Mouse (Mus musculus) limb, embryonic 11.5 days (tissue): Measurements from ENCODE around the gene Tead1. TPM values are rescaled to one million over a fixed set of nuclear protein-coding genes. Genes with fewer than 3 reads are reported as not detected.

Experiments used
- ATAC-seq: fragments of 200-750 bp; cut with Nextera tagmentation; 2 replicates; pipeline ENCODE4 v1.8.0; 2017; ENCODE audit warnings: low read depth; ENCODE audit not compliant: insufficient number of reproducible peaks, low FRiP score, low TSS enrichment
- DNase-seq: peaks from one replicate; pipeline ENCODE4 v3.0.0-alpha.2; 2015; ENCODE audit warnings: low spot score
- H3K27ac ChIP-seq: fragments of 300-500 bp; sonication (generic); replicated peaks from 2 replicates; pipeline ENCODE4 v1.5.1; 2014; ENCODE audit warnings: low read depth, mild to moderate bottlenecking, low read length
- H3K27me3 ChIP-seq: fragments of 300-500 bp; sonication (generic); 2 replicates; pipeline ENCODE4 v1.6.1; 2014; ENCODE audit warnings: mild to moderate bottlenecking, low read length, mixed read lengths; ENCODE audit not compliant: control insufficient read depth, insufficient read depth
- H3K36me3 ChIP-seq: fragments of 300-500 bp; sonication (generic); 2 replicates; pipeline ENCODE4 v1.6.1; 2014; ENCODE audit warnings: mild to moderate bottlenecking, low read length, moderate library complexity, mixed read lengths; ENCODE audit not compliant: control insufficient read depth, insufficient read depth
- H3K4me1 ChIP-seq: fragments of 300-500 bp; sonication (generic); 2 replicates; pipeline ENCODE4 v1.6.1; 2014; ENCODE audit warnings: low read length, mixed read lengths; ENCODE audit not compliant: control insufficient read depth, insufficient read depth
- H3K4me2 ChIP-seq: fragments of 300-500 bp; sonication (generic); 2 replicates; pipeline ENCODE4 v1.6.1; 2014; ENCODE audit warnings: low read depth, mild to moderate bottlenecking, moderate library complexity; ENCODE audit not compliant: severe bottlenecking
- H3K4me3 ChIP-seq: fragments of 300-500 bp; sonication (generic); 2 replicates; pipeline ENCODE4 v1.5.1; 2014; ENCODE audit warnings: low read depth, low read length
- H3K9ac ChIP-seq: fragments of 300-500 bp; sonication (generic); 2 replicates; pipeline ENCODE4 v1.6.1; 2014; ENCODE audit warnings: mild to moderate bottlenecking, low read length
- H3K9me3 ChIP-seq: fragments of 300-500 bp; sonication (generic); 2 replicates; pipeline ENCODE4 v1.6.1; 2016; ENCODE audit warnings: low read length; ENCODE audit not compliant: control insufficient read depth
- WGBS: fragments of 180-500 bp; shearing (Covaris S2); extraction: QIAGEN DNeasy Blood & Tissue Kit; methylation state at CpG from one replicate; pipeline ENCODE4 v1.1.7; 2014; 5-methylcytosine and 5-hydroxymethylcytosine counted together
- polyA plus RNA-seq: library from polyadenylated mRNA; unstranded; fragments of >200 nt; fragmentation: Nextera tagmentation; extraction: Ambion mirVana; gene quantifications from 2 replicates; pipeline ENCODE4 v1.2.1, GENCODE M21; 2014

Gene Tead1
- polyA plus RNA-seq, 1 experiment from 2014 or later, result 18.3 TPM

DNA sequence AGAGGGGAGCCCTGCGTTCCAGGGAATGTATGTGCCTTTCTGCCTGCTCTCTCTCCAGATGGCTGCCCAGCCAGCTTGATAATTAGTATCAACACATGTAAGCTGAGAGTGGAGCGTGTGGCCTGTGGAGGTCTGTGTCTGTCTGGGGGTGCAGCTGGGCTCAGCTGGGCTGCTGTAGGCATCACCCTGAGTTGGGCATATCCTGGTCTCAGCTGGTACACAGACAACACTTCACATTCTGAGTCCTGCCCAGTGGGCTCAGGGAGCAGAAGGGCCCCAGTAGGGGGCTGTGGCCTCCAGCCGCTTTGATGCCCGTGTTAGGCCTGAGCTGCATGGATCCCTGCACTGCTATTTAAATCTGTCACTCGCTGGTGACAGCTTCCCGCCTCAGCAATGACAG, 100.5 kb downstream of the Tead1 start:
- no peak overlapping the region for H3K9ac ChIP-seq
- 19% methylated on average over 6 of the region's 6 CpGs for whole genome bisulfite sequencing
- H3K27me3 ChIP-seq, result no peaks in the 10 kb centered on the region
- DNase-seq, result peak; percentile 53
- H3K27ac ChIP-seq, result no peak overlapping the region
- no peaks in the 10 kb centered on the region for H3K9me3 ChIP-seq
- no peak overlapping the region for H3K4me2 ChIP-seq
- peak; percentile 54; the same call in 1 of the 2 replicates for ATAC-seq
- H3K36me3 ChIP-seq, result no peaks in the 10 kb centered on the region
- H3K4me3 ChIP-seq, result no peak overlapping the region
- H3K4me1 ChIP-seq, result peaks cover 20% of the 10 kb centered on the region

GRCm38 (mm10) chr7:112780910-112781309, 101.8 kb downstream of the Tead1 start:
- H3K27ac ChIP-seq, result no peak overlapping the region
- WGBS, result 73% methylated on average over 6 of the region's 6 CpGs
- H3K36me3 ChIP-seq, result no peaks in the 10 kb centered on the region
- no peaks in the 10 kb centered on the region for H3K9me3 ChIP-seq
- no peak for ATAC-seq
- no peak for DNase-seq
- H3K4me3 ChIP-seq, result no peak overlapping the region
- no peaks in the 10 kb centered on the region for H3K27me3 ChIP-seq
- no peak overlapping the region for H3K4me2 ChIP-seq
- peaks cover 20% of the 10 kb centered on the region for H3K4me1 ChIP-seq
- no peak overlapping the region for H3K9ac ChIP-seq

DNA sequence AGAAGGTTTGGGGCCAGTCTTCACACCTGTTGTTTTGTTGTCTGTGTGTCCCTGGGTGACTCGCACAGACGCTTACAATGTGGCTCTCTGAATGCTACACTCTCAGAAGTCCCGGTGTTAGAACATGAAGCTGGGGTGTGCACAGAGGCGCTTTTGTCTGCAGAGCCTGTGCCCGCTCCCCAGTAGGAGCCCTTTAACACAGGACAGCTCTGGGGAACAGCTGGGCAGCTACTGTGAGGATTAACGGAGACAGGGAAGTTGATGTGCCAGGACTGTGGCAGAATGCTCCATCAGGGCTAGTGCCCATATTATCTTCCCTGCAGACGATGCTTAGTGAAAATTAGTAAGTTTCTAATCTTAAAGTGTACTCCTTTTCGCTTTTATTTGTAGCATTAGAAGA, 102.9 kb downstream of the Tead1 start:
- ATAC-seq (no peak), DNase-seq (no peak)
- Histone ChIP-seq H3K4me1 (peaks cover 26% of the 10 kb centered on the region), H3K9me3 (no peaks in the 10 kb centered on the region), H3K4me2 (no peak overlapping the region), H3K27me3 (no peaks in the 10 kb centered on the region), H3K4me3 (no peak overlapping the region), H3K27ac (no peak overlapping the region), H3K36me3 (no peaks in the 10 kb centered on the region), H3K9ac (no peak overlapping the region)
- 78% methylated on average over 8 of the region's 8 CpGs for WGBS

DNA sequence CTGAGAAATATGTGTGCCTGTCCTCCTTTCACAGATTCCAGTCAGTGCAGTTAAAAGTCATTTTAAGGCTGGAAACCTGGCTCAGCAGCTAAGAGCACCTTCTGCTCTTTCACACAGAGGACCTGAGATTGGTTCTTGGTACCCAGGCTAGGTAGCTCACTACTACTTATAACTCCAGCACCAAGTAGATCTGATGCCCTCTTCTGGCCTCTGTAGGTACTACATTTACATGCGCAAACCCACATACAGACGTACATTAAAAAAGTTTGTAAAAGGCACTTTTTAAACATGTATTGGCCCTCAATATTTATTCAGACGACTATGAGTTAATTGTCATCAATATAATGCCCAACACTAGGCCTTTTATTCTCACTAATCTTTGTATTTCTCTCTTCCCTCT, 105.2 kb downstream of the Tead1 start:
- Histone ChIP-seq H3K4me1 (peaks cover 44% of the 10 kb centered on the region), H3K27ac (no peak overlapping the region), H3K27me3 (no peaks in the 10 kb centered on the region), H3K4me2 (no peak overlapping the region), H3K4me3 (no peak overlapping the region), H3K36me3 (no peaks in the 10 kb centered on the region), H3K9ac (no peak overlapping the region), H3K9me3 (no peaks in the 10 kb centered on the region)
- 91% methylated on average over 3 of the region's 3 CpGs for WGBS
- no peak for ATAC-seq
- no peak for DNase-seq

GRCm38 (mm10) chr7:112785271-112785670, 106.2 kb downstream of the Tead1 start:
- Histone ChIP-seq H3K4me1 (peaks cover 45% of the 10 kb centered on the region), H3K36me3 (no peaks in the 10 kb centered on the region), H3K4me2 (no peak overlapping the region), H3K9ac (no peak overlapping the region), H3K9me3 (no peaks in the 10 kb centered on the region), H3K27me3 (no peaks in the 10 kb centered on the region), H3K27ac (no peak overlapping the region), H3K4me3 (no peak overlapping the region)
- DNase-seq (no peak), ATAC-seq (no peak)
- 75% methylated on average over 7 of the region's 7 CpGs for WGBS

DNA sequence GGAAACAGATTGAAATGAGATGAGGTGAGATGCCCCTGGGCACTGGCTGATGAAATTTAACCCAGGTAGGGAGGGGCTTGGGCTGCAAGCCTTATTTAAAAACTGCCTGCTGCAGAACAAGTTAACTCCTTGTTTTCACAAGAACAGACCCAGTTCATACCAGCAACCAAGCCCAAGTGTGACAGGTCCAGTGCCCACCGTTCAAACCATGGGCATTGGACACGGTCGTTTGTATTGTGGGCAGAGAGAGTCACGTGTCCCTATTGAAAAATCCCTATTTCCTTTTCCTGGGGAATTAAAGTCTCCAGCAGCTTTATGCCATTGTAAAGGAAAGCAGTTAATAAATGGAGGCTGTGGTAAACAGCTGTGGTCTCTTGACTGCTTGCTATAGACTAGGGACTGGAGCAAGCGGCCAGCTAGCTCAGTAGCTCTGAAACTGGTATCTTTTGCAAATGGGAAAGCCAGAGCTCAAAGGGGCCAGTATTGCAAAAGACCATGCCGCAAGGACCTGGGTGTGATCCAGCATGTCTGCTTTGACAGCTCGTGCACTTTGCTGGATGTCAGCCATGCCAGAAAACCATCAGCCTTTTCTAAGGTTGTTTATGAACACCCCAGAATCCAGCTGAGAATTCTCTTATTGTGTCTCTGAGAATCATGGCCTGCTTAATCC, 107.6 kb downstream of the Tead1 start:
- no peak overlapping the region for H3K9ac ChIP-seq
- ATAC-seq (peak; percentile 38; the same call in 1 of the 2 replicates), DNase-seq (no peak)
- no peaks in the 10 kb centered on the region for H3K36me3 ChIP-seq
- 36% methylated on average over 7 of the region's 7 CpGs for WGBS
- H3K27ac ChIP-seq, result peak overlapping the region; percentile 49
- H3K4me2 ChIP-seq, result peak overlapping the region; percentile 8; the same call in 1 of the 2 replicates
- peaks cover 48% of the 10 kb centered on the region for H3K4me1 ChIP-seq
- H3K27me3 ChIP-seq, result no peaks in the 10 kb centered on the region
- no peak overlapping the region for H3K4me3 ChIP-seq
- no peaks in the 10 kb centered on the region for H3K9me3 ChIP-seq

DNA sequence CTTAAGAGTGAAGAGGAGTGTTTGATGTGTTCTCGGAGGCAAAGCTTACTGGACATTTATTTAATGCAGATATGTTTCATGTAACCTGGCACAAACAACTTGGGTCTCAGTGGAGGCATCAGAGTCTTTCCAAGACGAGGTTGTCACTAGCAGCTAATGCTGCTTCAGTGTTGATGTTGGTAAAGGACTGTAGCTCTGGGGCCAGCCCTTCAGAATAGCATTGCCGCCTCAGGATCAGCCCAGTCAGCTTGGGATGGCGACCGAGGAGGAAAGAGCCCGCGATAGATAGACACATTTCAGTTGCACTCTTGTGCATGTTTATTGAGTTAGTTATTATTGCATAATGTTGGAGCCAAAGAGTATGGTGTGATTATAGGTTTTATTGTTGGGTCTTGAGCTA, 108.2 kb downstream of the Tead1 start:
- ATAC-seq (no peak), DNase-seq (no peak)
- peak overlapping the region; percentile 30 for H3K27ac ChIP-seq
- no peaks in the 10 kb centered on the region for H3K27me3 ChIP-seq
- no peak overlapping the region for H3K4me3 ChIP-seq
- H3K9ac ChIP-seq, result no peak overlapping the region
- no peaks in the 10 kb centered on the region for H3K9me3 ChIP-seq
- H3K4me2 ChIP-seq, result no peak overlapping the region
- peaks cover 48% of the 10 kb centered on the region for H3K4me1 ChIP-seq
- 81% methylated on average over 7 of the region's 7 CpGs for WGBS
- no peaks in the 10 kb centered on the region for H3K36me3 ChIP-seq

GRCm38 (mm10) chr7:112788321-112788751, 109.2 kb downstream of the Tead1 start:
- peaks cover 48% of the 10 kb centered on the region for H3K4me1 ChIP-seq
- ATAC-seq, result no peak
- 62% methylated on average over 7 of the region's 7 CpGs for WGBS

GRCm38 (mm10) chr7:112789693-112790092, 110.6 kb downstream of the Tead1 start:
- H3K27ac ChIP-seq, result no peak overlapping the region
- ATAC-seq (no peak), DNase-seq (no peak)
- H3K4me3 ChIP-seq, result no peak overlapping the region
- H3K4me2 ChIP-seq, result no peak overlapping the region
- H3K9me3 ChIP-seq, result no peaks in the 10 kb centered on the region
- H3K9ac ChIP-seq, result no peak overlapping the region
- H3K36me3 ChIP-seq, result no peaks in the 10 kb centered on the region
- H3K4me1 ChIP-seq, result peaks cover 59% of the 10 kb centered on the region
- no peaks in the 10 kb centered on the region for H3K27me3 ChIP-seq
- 87% methylated on average over 4 of the region's 4 CpGs for WGBS

More at GRCm38 (mm10) chr7:112788321-112788751, 109.2 kb downstream of the Tead1 start:
- Histone ChIP-seq H3K27me3 (no peaks in the 10 kb centered on the region), H3K4me2 (no peak overlapping the region), H3K9me3 (no peaks in the 10 kb centered on the region), H3K4me3 (no peak overlapping the region), H3K27ac (no peak overlapping the region; the same call in 1 of the 2 replicates), H3K36me3 (no peaks in the 10 kb centered on the region), H3K9ac (0 out of 2 replicates have a peak overlapping the region, but pooled peaks have one; percentile 18)
- no peak for DNase-seq
